Mouse (Mus musculus) ovary, postnatal 10 days (tissue): Measurements from ENCODE around the gene Svop.
A peak's percentile ranks its signal among the peaks of the same experiment; 100 is the strongest.

Source experiments
- DNase-seq: peaks from one replicate; pipeline ENCODE4 v3.0.0; 2022; ENCODE audit warnings: low spot score

Svop gene

DNA sequence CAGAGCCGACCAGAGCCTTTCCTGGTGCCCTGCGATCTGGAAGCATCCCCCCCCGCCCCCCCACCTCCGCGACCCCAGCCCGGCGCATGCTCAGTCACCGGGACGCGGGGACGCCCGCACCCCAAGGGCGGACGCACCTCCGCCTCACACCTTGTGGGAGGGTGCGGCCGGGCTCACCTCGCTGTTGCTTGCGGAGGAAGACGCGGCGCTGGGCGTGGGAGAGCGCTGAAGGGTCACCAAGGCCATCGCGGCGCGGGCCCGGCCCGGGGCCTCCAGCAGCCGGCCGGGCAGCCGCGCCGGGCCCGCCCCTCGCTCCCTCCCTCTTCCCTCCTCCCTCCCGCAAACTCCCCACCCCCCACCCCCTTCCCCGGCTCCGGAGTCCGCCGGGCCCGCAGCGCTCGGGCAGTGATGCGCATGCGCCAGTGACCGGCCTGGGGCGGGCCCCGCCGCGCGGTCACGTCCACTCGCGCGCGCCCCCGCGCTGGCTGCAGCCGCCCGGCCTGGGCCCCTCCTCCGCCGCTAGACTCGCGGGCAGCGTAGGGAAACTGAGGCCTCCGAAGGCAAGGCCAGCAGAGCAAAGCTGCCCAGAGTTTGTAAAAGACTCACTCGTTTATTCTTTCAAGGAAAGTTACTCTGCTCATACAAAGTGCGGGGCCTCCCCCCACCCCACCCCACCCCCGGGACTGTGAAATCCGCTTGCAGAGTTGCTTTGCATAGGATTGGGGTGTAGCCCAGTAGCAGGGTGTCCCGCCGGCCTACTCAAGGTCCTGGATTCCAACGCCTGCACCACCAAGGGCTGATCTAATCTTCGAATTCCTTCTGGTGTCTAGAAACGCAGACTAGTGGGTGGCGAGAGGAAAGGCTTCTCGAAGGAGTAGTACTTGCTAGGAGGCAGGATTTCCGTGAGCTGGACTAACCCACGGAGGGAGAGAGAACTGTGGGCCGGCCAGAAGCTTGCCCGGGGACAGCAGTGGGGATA is 97.6 kb downstream of the Svop start, which contains the start of gene Ssh1:
Ssh1 (minus strand) TSS at position 408 of the 979 bp plus-strand sequence.
- DNase-seq = peak; percentile 86

DNA sequence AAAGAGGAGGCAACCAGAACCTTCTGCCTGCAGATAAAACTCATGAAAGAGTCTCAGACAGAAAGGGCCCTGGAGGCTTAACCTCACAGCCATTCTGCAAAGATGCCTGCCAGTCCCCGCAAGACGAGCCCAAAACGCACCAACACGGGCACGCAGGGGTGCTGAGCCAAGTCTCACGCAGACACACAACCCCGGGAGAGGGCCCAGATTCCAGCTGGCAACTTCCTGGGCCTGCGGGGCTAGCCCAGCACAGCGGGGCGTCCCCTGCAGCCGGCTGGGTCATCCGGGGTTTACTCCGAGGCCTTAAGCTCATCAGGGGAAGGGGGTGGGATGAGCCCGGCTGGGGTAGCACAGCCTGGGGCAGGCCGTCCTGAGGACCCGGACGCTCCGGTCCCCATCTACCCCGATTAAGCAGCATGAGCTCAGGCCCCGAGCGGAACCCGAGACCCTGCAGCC is 98.3 kb downstream of the Svop start:
- no peak for DNase-seq

DNA sequence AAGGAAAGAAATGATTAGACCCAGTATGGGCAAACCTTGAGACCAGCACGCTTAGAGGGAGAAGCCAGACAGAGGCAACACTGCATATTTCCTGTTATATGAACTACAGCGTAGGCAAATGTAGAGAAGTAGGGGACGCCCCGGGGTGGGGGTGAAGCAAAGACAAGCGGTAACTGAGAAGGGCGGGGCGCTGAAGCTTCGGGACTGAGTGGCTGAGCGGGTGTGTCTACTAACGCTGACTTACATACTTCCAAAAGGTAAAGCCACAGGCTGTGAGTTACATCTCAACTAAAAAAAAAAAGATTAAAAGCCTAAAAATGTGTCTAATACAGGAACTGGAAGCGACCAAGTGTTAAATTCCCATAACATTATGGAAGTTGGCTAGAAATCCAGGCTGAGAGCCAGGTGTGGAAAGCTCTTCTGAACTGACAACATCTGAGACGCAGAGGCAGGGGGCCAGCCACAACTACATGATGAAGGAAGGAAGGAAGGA is 99.0 kb downstream of the Svop start:
- no peak for DNase-seq

DNA sequence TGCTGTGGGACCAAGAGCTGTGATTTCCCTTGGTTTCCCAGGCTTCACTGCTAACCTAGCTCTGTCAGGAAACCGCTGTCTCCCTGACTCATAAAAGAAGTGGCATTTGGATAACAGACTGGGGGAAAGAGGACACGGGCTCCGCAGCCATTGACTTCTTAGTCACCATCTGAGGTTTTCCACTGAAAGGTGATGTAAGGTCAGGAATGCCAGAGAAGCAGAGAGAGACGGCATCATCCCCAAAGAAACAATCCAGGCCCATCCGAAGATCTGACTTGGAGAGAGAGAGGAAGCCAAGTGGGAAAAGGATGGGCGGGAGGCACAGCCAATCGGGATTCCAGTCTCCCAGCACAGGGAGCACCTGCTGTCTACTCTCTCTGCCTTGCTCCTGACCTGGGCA is 100.2 kb downstream of the Svop start:
- DNase-seq = no peak

DNA sequence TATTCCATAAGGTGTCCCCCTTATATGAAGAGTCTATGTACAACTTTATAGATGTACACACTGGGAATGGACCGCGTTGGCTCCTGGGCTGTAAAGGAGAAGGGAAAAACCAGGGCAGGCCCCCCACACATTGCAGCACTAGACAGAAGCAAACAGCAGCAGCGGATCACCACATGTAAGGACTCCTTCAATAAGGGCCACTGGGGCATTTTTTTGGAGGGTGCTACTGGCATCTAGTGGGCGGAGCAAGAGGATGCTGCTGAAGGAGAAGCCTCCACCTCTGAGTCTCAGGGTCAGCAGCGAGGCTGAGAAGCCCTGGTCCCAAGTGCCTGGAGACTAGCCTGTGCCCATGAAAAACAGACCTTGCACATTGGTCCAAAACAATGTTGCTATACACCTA is 100.8 kb downstream of the Svop start:
- DNase-seq = no peak

DNA sequence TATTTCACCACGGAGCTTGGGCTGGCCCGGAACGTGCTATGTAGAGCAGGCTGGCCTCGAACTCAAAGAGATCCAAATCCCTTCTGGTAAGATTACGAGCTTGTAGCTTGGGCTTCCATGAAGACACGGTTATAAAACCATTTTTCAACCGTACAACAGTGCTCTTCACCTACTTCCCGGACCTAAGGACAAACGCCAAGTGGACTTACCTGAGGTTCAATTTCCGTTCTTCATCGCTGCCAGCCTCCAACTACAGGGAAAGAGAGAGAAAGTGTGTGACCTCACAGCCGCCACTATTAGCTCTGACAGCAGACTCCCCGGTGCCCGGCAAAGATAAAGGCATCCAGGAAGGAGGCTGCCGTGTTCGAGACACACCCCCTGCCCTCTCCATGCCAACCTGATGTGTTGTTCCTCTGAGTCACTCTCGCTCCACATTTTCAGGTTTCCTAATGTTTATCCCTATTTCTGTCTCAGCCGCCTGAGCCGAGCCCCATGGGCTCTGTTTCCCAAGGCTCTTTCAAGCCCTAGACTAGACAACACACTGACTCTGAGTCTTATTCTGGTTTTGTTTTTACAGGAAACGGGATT is 101.8 kb downstream of the Svop start:
- no peak for DNase-seq

DNA sequence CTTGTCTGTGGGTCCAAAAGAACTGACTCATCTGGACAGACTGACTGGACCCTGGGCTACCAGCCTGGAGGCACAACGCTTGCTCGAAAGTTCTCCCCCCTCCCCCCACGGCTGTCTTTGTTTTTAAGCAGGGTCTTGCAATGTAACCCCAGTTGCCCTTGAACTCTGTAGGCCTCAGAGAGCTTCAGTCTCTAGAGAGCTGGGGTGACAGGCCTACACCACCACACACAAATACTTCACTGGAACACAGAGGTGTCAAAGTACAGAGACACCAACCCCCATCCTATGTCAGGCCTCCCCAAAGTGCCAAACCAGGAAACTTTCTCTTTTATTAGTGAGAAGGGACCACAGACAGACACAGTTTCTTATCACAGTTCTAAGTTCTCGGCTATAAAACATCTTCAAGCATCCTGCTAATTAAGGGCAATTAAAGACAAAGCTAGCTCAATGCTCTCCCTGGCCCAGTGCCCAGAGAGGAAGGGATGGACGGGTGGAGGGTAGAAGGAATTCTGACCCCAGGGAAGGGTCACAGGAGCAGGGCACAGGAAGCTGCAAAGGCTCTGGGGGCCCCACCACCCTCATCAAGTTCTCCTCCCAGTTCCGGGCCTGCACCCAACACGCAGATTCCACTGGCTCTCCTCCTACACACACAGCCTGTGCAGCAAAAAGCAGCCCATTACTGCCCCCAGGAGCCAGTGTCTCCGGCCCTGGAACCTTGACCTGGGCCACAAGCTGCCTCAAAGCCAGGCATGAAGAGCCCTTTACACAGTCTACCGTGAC is 105.0 kb downstream of the Svop start:
- DNase-seq = no peak

DNA sequence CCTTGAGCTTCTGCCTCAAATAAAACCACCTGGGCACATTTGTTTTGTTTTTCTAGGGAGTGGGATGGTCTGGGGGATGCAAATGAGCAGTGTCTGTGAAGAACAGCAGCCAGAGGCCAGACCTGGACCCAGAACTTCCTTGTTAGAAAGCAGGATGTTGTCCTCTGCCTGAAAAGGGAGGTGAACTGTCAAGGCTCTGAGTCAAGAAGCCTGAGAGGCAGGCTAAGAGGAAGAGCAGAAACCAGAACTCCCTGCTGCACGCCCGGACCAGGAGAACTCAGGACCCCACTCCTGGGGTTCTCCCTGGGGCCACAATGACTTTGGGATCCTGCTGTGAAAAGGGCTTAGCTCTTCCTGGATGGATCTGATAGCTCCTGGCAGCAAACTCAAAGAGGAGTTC is 105.6 kb downstream of the Svop start:
- DNase-seq = no peak

DNA sequence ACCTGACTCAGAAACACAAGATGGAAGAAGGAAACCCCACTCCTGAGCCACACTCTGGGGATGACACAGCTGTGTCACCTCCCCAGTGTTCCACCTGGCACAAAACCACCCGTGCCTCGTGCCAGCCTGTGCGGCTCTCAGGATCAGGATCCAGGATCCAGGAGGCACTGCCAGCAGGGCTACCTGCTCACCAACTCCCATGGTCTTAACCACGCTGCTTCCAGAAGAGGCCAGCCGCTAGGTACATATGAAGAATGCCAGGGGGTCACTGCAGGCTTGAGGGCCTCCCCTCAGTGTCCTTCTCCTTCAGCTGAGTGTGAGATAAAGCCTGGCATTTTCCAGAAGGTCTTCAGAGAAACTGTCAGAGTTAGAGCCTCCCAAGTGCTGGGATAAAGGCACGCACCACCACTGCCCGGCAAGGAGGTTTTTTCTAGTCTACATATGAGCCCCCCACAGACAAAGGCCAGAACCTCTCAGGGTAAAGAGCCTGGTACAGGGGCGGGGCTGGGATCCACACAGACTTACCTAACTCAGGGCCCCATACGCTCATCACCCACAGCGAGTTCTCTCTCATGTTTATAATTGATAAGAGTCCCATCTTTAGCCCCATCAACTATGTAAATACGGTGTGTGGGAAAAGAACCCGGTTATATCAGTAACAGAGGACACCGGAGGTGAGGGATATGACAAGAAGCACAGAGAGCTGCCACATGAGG is 107.2 kb downstream of the Svop start:
- DNase-seq = no peak

DNA sequence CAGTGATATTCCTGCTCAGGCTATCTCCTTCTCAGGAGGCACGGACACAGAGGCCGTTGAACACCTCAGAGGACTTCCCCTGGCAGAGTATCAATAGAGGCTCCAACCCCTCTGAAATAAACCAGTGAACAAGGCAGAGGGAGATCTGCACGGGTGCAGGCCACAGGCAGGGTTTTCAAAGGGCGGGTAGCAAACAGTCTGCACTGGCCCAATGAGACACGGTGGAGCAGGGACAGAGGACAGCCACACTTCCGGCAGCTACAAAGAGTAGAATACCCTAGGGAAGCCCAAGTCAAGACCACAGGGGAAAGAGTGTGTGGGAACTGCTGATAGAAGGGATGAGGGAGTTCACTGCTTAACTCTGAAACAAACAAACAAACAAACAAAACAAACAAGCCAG is 107.8 kb downstream of the Svop start:
- DNase-seq = no peak

DNA sequence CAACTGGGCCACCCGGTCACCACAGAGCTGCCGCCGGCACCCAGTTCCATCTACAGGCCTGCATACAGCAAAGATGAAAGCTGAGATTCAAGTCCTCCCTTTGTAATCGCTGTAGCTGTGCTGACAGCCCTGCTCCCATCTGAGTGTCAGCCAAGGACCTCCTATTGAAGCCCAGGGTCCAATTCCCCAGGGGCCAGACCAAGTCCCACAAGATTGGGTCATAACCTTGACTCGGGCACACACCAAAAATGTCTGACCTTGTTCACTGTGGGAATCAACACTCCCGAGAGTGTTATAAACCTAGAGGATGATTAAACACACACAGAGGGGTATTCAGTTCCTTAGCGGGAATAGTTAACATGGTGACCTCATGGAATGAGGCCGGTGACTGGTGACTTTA is 109.5 kb downstream of the Svop start:
- no peak for DNase-seq

DNA sequence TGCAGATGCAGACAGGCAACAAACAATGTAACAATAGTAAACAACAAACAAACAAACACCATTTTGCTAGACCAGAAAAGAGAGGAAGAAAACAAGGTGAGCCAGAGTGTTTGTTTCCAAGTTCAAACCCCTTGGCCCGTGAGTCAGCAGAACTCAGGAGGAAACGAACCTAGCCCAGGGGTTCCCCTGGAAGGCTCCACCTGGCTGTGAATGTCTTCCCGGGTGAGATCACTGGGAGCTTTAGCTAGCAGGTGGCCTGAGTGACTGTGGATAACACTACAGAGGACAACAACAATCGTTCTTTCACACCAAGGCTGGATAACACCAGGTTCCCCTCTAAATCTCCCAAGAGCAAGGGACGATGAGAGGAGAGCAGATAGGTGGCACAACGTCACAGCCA is 110.2 kb downstream of the Svop start:
- no peak for DNase-seq

DNA sequence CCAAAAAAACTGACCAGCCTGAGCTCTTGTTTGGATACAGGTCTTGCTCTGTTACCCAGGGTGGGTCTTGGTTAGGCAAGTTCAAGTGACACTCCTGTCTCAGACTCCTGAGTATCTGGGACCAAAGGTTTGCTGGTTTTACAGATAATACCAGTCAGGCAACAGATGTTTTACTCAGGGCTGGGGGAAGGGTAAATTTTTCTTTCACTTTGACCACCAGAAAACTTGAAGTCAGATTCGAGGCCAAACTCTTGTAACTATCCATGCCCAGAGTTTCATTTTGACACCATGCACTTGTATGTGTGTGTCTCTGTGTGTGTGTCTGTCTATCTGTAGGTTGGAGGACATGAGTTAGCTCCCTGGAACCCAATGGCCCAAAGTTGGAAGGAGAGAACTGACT is 110.9 kb downstream of the Svop start:
- no peak for DNase-seq

DNA sequence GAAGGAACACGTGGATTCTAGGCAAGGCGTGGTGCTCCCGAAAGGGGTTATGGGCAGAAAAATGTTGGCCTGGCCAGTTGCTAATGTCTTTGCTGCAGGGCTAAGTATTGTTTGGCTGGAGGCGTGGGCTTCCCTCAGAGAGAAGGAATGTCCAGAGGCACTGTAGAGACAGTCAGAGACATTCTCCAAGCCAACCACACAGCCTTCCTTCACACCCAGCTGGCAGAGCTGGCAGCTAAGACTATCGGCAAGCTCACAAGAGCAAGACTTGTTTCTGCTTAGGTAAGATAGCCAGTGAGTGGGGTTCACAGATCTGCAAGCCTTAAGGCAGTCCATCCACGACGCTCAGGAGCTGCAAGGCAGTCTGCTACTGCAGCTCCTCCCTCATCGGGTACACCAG is 114.1 kb downstream of the Svop start:
- no peak for DNase-seq
